Mouse (Mus musculus): ENCODE results near the gene Clcnka. TPM values are rescaled to one million over a fixed set of nuclear protein-coding genes. Genes with fewer than 3 reads are reported as not detected.
A peak's percentile ranks its signal among the peaks of the same experiment; 100 is the strongest.

Gene Clcnka
- total RNA-seq, 2 experiments from 2014 or later, result not detected

GRCm38 (mm10) chr4:141423691-141424431, 25.3 kb upstream of the Clcnka start:
- intact Hi-C loops (cut with DNase I), result no loop called here
- no peak for DNase-seq (ENCODE audit: low spot score in 2 of 2)

GRCm38 (mm10) chr4:141423288-141423687, 24.8 kb upstream of the Clcnka start:
- intact Hi-C loops (cut with DNase I), result no loop called here
- DNase-seq (ENCODE audit: low spot score in 2 of 2), result no peak

GRCm38 (mm10) chr4:141422841-141423240, 24.3 kb upstream of the Clcnka start:
- DNase-seq (ENCODE audit: low spot score in 2 of 2), result no peak
- intact Hi-C loops (cut with DNase I), result no loop called here

- intact Hi-C loops (cut with DNase I), result no loop called here
- DNase-seq (ENCODE audit: low spot score in 2 of 2), result no peak
Measured at GRCm38 (mm10) chr4:141421423-141421822, 22.9 kb upstream of the Clcnka start.

- intact Hi-C loops (cut with DNase I), result no loop called here
Measured at GRCm38 (mm10) chr4:141420886-141421285, 22.4 kb upstream of the Clcnka start.

GRCm38 (mm10) chr4:141420192-141420829, 21.8 kb upstream of the Clcnka start, which contains the start of gene Hspb7:
TSS of gene Hspb7 (plus strand) at chr4:141420779.
- DNase-seq (ENCODE audit: low spot score in 2 of 2), result no peak
- intact Hi-C loops (cut with DNase I), result no loop called here

More at GRCm38 (mm10) chr4:141420886-141421285, 22.4 kb upstream of the Clcnka start:
- DNase-seq (ENCODE audit: low spot score in 2 of 2), result no peak

GRCm38 (mm10) chr4:141419398-141420191, 21.1 kb upstream of the Clcnka start:
- DNase-seq (ENCODE audit: low spot score in 2 of 2), result no peak
- intact Hi-C loops (cut with DNase I), result no loop called here

GRCm38 (mm10) chr4:141415924-141416323, 17.4 kb upstream of the Clcnka start, which contains the start of gene Clcnkb:
TSS of gene Clcnkb (minus strand) at chr4:141416014.
- DNase-seq (ENCODE audit: low spot score in 2 of 2), result no peak
- intact Hi-C loops (cut with DNase I), result no loop called here

GRCm38 (mm10) chr4:141411430-141411992, 13.0 kb upstream of the Clcnka start:
- intact Hi-C loops (cut with DNase I), result no loop called here
- no peak for DNase-seq (ENCODE audit: low spot score in 2 of 2)

GRCm38 (mm10) chr4:141408577-141408976, 10.1 kb upstream of the Clcnka start:
- intact Hi-C loops (cut with DNase I), result no loop called here

GRCm38 (mm10) chr4:141406516-141407299, 8.2 kb upstream of the Clcnka start:
- intact Hi-C loops (cut with DNase I), result no loop called here
- DNase-seq (ENCODE audit: low spot score in 2 of 2), result peak in 1 of 2 experiments; percentile 47

More at GRCm38 (mm10) chr4:141408577-141408976, 10.1 kb upstream of the Clcnka start:
- no peak for DNase-seq (ENCODE audit: low spot score in 2 of 2)

- intact Hi-C loops (cut with DNase I), result no loop called here
Measured at GRCm38 (mm10) chr4:141405314-141405622, 6.7 kb upstream of the Clcnka start.

GRCm38 (mm10) chr4:141404518-141405313, 6.2 kb upstream of the Clcnka start:
- peak; percentile 91 to 94 for DNase-seq (ENCODE audit: low spot score in 2 of 2)
- intact Hi-C loops (cut with DNase I), result loop anchor here (5.0 kb wide), 1 partner anchor 173 kb away; no protein-coding TSS in a partner anchor

More at GRCm38 (mm10) chr4:141405314-141405622, 6.7 kb upstream of the Clcnka start:
- DNase-seq (ENCODE audit: low spot score in 2 of 2), result no peak

GRCm38 (mm10) chr4:141400171-141400570, 1.6 kb upstream of the Clcnka start:
- intact Hi-C loops (cut with DNase I), result loop anchor here (5.0 kb wide), 1 partner anchor 177 kb away; no protein-coding TSS in a partner anchor
- DNase-seq (ENCODE audit: low spot score in 2 of 2), result no peak

GRCm38 (mm10) chr4:141397861-141398260, 663 bp downstream of the Clcnka start:
- no peak for DNase-seq (ENCODE audit: low spot score in 2 of 2)
- intact Hi-C loops (cut with DNase I), result loop anchor here (10.0 kb wide), 1 partner anchor 447 kb away; the partner anchor contains the start of gene Ctrc

- intact Hi-C loops (cut with DNase I), result loop anchor here (10.0 kb wide), 1 partner anchor 450 kb away; the partner anchor contains the start of gene Ctrc
- DNase-seq (ENCODE audit: low spot score in 2 of 2), result no peak
Measured at GRCm38 (mm10) chr4:141394751-141395150, 3.8 kb downstream of the Clcnka start.

- no peak for DNase-seq (ENCODE audit: low spot score in 2 of 2)
- intact Hi-C loops (cut with DNase I), result loop anchor here (10.0 kb wide), 1 partner anchor 454 kb away; the partner anchor contains the start of gene Ctrc
Measured at GRCm38 (mm10) chr4:141391293-141391692, 7.2 kb downstream of the Clcnka start.

All from left cerebral cortex, postnatal 14 days (tissue).